Mouse (Mus musculus) C2C12 (cell line): ENCODE data around the gene Ddx47.

ENCODE experiments used
- CEBPB ChIP-seq: IDR thresholded peaks from one replicate; pipeline ENCODE4 v1.6.1; 2011; ENCODE audit warnings: low read depth, mild to moderate bottlenecking, control low read depth, moderate library complexity
- CTCF ChIP-seq: IDR thresholded peaks from one replicate; pipeline ENCODE4 v1.5.1; 2011; ENCODE audit not compliant: control insufficient read depth, insufficient read depth, insufficient read length
- FOSL1 ChIP-seq: IDR thresholded peaks from one replicate; pipeline ENCODE4 v1.8.0; 2011; ENCODE audit warnings: mild to moderate bottlenecking, low read length; ENCODE audit not compliant: poor library complexity, insufficient read depth, severe bottlenecking
- MAX ChIP-seq: IDR thresholded peaks from one replicate; pipeline ENCODE4 v1.6.1; 2011; ENCODE audit warnings: mild to moderate bottlenecking, control low read depth
- MYOD1 ChIP-seq: IDR thresholded peaks from one replicate; pipeline ENCODE4 v1.6.1; 2011; ENCODE audit warnings: low read depth; ENCODE audit not compliant: control insufficient read depth, insufficient read length
- MYOG ChIP-seq: IDR thresholded peaks from one replicate; pipeline ENCODE4 v1.6.1; 2011; ENCODE audit not compliant: control insufficient read depth, insufficient read length; ENCODE audit errors: extremely low read depth

DNA sequence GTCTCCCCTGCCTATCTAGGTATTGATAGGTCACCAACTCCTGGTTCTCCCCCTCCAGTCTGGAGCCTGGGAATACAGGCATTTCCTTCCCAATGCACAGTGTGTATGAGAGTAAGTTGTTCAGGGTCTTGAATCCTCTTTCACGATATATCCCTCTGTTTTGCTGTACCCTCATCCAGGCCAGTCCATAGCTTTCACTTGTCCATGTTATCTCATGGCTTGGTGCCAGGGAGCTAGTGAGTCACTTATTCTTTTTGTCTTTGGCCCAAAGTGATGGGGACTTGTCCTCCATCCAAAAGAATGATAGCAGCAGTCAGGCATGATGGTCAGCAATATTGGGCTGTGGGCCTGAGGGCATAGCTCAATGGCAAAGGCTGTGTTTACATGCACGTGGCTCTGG, 15.3 kb downstream of the Ddx47 start:
- TF ChIP-seq MYOG (no peak), CTCF (no peak), CEBPB (no peak), MAX (no peak), MYOD1 (no peak), FOSL1 (no peak)
